Mouse (Mus musculus) forelimb bud, embryonic 11.5 days (tissue): Measurements from ENCODE around the gene Ms4a3.

Experiments used
- DNase-seq: peaks from one replicate; pipeline ENCODE4 v3.0.0-alpha.2; 2012; ENCODE audit warnings: low read depth, low spot score

Ms4a3 gene

GRCm38 (mm10) chr19:11589891-11590449 lies 50.7 kb downstream of the Ms4a3 start:
- DNase-seq: no peak

- DNase-seq: no peak
Measured at GRCm38 (mm10) chr19:11589205-11589604, 51.4 kb downstream of the Ms4a3 start.
